Mouse (Mus musculus): Measurements from ENCODE around the gene Renbp.

GRCm38 (mm10) chrX:73921285-73921822 is 9.3 kb downstream of the Renbp start:
- TF ChIP-seq POLR2A (IDR thresholded peaks at IDR 0.05; ENCODE audit: low read depth, low read length) (no peak), CTCF (IDR thresholded peaks at IDR 0.05; ENCODE audit: extremely low read depth, insufficient read depth, insufficient read length, insufficient replicate concordance) (no peak)

Data from spleen, adult 2 months (tissue).